Mouse (Mus musculus) liver, postnatal 0 days (tissue): ENCODE data around the gene Gm3020. TPM values are rescaled to one million over a fixed set of nuclear protein-coding genes. Genes with fewer than 3 reads are reported as not detected.
"Not testable (repeated sequence)": the region's sequence is repeated elsewhere in the genome, so short reads cannot be mapped to it uniquely, and the experiment has no call there.

Experiments
- ATAC-seq: fragments of 200-750 bp; cut with Nextera tagmentation; 2 replicates; pipeline ENCODE4 v1.8.0; 2017; ENCODE audit warnings: mild to moderate bottlenecking, moderate library complexity
- DNase-seq: peaks from one replicate; pipeline ENCODE4 v3.0.0-alpha.2; 2016
- H3K27ac ChIP-seq: fragments of 300-500 bp; sonication (generic); 2 replicates; pipeline ENCODE4 v1.5.1; 2014; ENCODE audit warnings: antibody characterized with exemption, moderate library complexity, mild to moderate bottlenecking, low read depth
- H3K27me3 ChIP-seq: fragments of 300-500 bp; sonication (generic); 2 replicates; pipeline ENCODE4 v1.6.1; 2014; ENCODE audit warnings: low read length, control low read depth, mixed read lengths; ENCODE audit not compliant: insufficient read depth
- H3K36me3 ChIP-seq: fragments of 300-500 bp; sonication (generic); replicated peaks from 2 replicates; pipeline ENCODE4 v1.6.1; 2014; ENCODE audit warnings: mild to moderate bottlenecking, control low read depth, low read length, moderate library complexity, mixed read lengths; ENCODE audit not compliant: insufficient read depth
- H3K4me1 ChIP-seq: fragments of 300-500 bp; sonication (generic); 2 replicates; pipeline ENCODE4 v1.6.1; 2014; ENCODE audit warnings: antibody characterized with exemption, mild to moderate bottlenecking, control low read depth; ENCODE audit not compliant: insufficient read depth
- H3K4me2 ChIP-seq: fragments of 300-500 bp; sonication (generic); 2 replicates; pipeline ENCODE4 v1.6.1; 2014; ENCODE audit warnings: low read depth, mild to moderate bottlenecking, low read length, moderate library complexity, mixed read lengths
- H3K4me3 ChIP-seq: fragments of 300-500 bp; sonication (generic); 2 replicates; pipeline ENCODE4 v1.5.1; 2014; ENCODE audit warnings: low read depth, low read length
- H3K9ac ChIP-seq: fragments of 300-500 bp; sonication (generic); replicated peaks from 2 replicates; pipeline ENCODE4 v1.6.1; 2014; ENCODE audit warnings: mild to moderate bottlenecking, moderate library complexity
- H3K9me3 ChIP-seq: fragments of 300-500 bp; sonication (generic); 2 replicates; pipeline ENCODE4 v1.6.1; 2016; ENCODE audit warnings: mild to moderate bottlenecking, control low read depth, low read length, mixed read lengths
- WGBS: fragments of 180-500 bp; shearing (Covaris S2); extraction: QIAGEN DNeasy Blood & Tissue Kit; methylation state at CpG from one replicate; pipeline ENCODE4 v1.1.7; 2014; ENCODE audit not compliant: insufficient replicate concordance; 5-methylcytosine and 5-hydroxymethylcytosine counted together
- polyA plus RNA-seq: library from polyadenylated mRNA; unstranded; fragments of >200 nt; fragmentation: Nextera tagmentation; extraction: Ambion mirVana; gene quantifications from 2 replicates; pipeline ENCODE4 v1.2.1, GENCODE M21; 2015

The Gm3020 gene
- not detected in 2 replicates for polyA plus RNA-seq

DNA sequence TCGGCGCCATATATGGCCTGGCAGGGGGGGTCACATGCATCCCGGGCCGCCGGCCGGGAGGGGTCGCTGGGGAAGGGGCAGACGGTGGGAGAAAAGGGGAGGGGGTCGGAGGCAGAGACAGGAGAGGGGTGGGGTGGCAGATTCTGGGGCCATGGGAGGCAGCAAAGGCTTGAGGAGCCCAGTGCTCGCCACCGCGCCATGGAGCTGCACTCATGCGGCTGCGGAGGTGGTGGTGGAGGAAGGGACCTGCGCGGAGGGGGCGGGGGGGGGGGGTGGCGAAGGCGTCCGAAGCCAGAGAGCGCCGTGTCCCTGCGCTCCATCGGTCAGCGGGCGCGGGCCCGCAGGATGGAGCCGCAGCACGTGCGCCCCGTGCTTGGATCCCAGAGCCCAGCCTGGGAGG lies at the start of gene Gm3020:
Gm3020 (plus strand) TSS at position 301 of the 400 bp plus-strand sequence.
- whole genome bisulfite sequencing = no CpG with 5 or more reads among the region's 32 CpGs
- not testable (repeated sequence) for ATAC-seq

DNA sequence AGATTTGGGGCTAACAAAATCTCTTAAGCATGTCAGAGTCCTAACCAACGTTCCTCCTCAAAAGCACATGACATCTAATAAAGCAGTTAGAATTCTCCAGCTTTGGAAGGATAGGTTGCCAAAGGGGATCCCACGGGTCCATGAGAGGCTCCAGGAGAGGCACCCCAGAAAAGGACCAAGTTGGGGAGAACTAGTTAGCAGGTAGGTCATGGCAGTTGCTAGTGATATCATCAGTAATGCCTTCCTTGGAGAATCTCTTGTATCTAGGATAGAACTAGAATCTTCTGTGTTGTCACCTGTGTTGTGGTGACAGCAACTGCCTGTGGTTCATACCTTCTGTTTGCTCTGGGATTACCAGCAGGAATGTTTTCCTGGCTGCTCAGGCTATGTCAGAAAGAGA lies 17.6 kb upstream of the Gm3020 start, which contains the start of gene Gm3012:
Gm3012 (plus strand) TSS at position 301 of the 400 bp plus-strand sequence.
- not testable (repeated sequence) for H3K27ac ChIP-seq, H3K4me3 ChIP-seq, H3K27me3 ChIP-seq, H3K36me3 ChIP-seq, H3K9me3 ChIP-seq, ATAC-seq, DNase-seq, H3K4me1 ChIP-seq, H3K4me2 ChIP-seq, H3K9ac ChIP-seq
- WGBS = no CpG with 5 or more reads among the region's 2 CpGs

More for the DNA sequence above, at the start of gene Gm3020:
- not testable (repeated sequence) for H3K27me3 ChIP-seq, H3K9me3 ChIP-seq, DNase-seq, H3K4me3 ChIP-seq, H3K27ac ChIP-seq, H3K4me2 ChIP-seq, H3K9ac ChIP-seq, H3K36me3 ChIP-seq, H3K4me1 ChIP-seq

DNA sequence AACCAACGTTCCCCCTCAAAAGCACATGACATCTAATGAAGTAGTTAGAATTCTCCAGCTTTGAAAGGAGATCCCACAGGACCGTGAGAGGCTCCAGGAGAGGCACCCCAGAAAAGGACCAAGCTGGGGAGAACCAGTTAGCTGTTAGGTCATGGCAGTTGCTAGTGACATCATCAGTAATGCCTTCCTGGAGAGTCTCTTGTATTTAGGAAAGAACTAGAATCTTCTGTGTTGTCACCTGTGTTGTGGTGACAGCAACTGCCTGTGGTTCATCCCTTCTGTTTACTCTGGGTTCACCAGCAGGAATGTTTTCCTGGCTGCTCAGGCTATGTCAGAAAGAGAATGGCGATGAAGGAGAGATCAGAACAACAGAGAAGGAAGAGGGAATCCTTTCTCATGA lies 36.7 kb downstream of the Gm3020 start, which contains the start of gene Gm3043:
Gm3043 (plus strand) TSS at position 301 of the 400 bp plus-strand sequence.
- H3K4me2 ChIP-seq, H3K9me3 ChIP-seq, DNase-seq, ATAC-seq, H3K36me3 ChIP-seq, H3K4me3 ChIP-seq, H3K27me3 ChIP-seq, H3K9ac ChIP-seq, H3K27ac ChIP-seq, H3K4me1 ChIP-seq: not testable (repeated sequence)
- WGBS = no CpG with 5 or more reads among the region's 3 CpGs

Other genes starting within 250 kb of the Gm3020 start
- not detected in 2 replicates for gene Gm10409, start 239.4 kb upstream of the Gm3020 start, polyA plus RNA-seq
- gene Gm3005, start 223.9 kb upstream of the Gm3020 start, polyA plus RNA-seq = not detected in 2 replicates
- gene Gm10408, start 202.7 kb upstream of the Gm3020 start, polyA plus RNA-seq = not detected in 2 replicates
- not detected in 2 replicates for gene Gm3012, start 17.5 kb upstream of the Gm3020 start, polyA plus RNA-seq
- not detected in 2 replicates for gene Gm3043, start 36.8 kb downstream of the Gm3020 start, polyA plus RNA-seq
- not detected in 2 replicates for gene Gm3002, start 158.0 kb downstream of the Gm3020 start, polyA plus RNA-seq
- not detected in 2 replicates for gene Gm3033, start 194.2 kb downstream of the Gm3020 start, polyA plus RNA-seq
- gene Gm2916, start 232.1 kb downstream of the Gm3020 start, polyA plus RNA-seq = not detected in 2 replicates